Mouse (Mus musculus) adrenal gland (tissue): ENCODE results near the gene Tcea3.

Experiments
- intact Hi-C: fragments of 180-260 bp; cut with DNase I; formaldehyde crosslinking; loops from one replicate; pipeline ENCODE4 v1.15.1; 2025

Tcea3 gene

GRCm38 (mm10) chr4:136238669-136239068 lies 8.9 kb upstream of the Tcea3 start:
- intact Hi-C loops = loop anchor here (1.0 kb wide), 1 partner anchor 36 kb away; no protein-coding TSS in a partner anchor

- intact Hi-C loops = loop anchor here (1.0 kb wide), 1 partner anchor 37 kb away; no protein-coding TSS in a partner anchor
These were observed 8.4 kb upstream of the Tcea3 start for GRCm38 (mm10) chr4:136239111-136239510.

- intact Hi-C loops = loop anchor here (1.0 kb wide), 1 partner anchor 37 kb away; no protein-coding TSS in a partner anchor
These were observed 7.9 kb upstream of the Tcea3 start for GRCm38 (mm10) chr4:136239622-136240021.

GRCm38 (mm10) chr4:136240123-136240522 lies 7.4 kb upstream of the Tcea3 start:
- intact Hi-C loops = no loop called here

GRCm38 (mm10) chr4:136240955-136241354 lies 6.6 kb upstream of the Tcea3 start:
- intact Hi-C loops = no loop called here

GRCm38 (mm10) chr4:136242065-136242703 lies 5.3 kb upstream of the Tcea3 start:
- intact Hi-C loops = no loop called here

- intact Hi-C loops = no loop called here
These were observed 4.8 kb upstream of the Tcea3 start for GRCm38 (mm10) chr4:136242728-136243127.

GRCm38 (mm10) chr4:136244208-136244607 lies 3.3 kb upstream of the Tcea3 start:
- intact Hi-C loops = no loop called here

- intact Hi-C loops = no loop called here
These were observed 1.8 kb upstream of the Tcea3 start for GRCm38 (mm10) chr4:136245681-136246080.

- intact Hi-C loops = no loop called here
These were observed 960 bp upstream of the Tcea3 start for GRCm38 (mm10) chr4:136246568-136246969.

- intact Hi-C loops = no loop called here
These were observed 172 bp upstream of the Tcea3 start for GRCm38 (mm10) chr4:136247386-136247728.

- intact Hi-C loops = no loop called here
These were observed 1.2 kb downstream of the Tcea3 start for GRCm38 (mm10) chr4:136248464-136249331.

- intact Hi-C loops = no loop called here
These were observed 1.8 kb downstream of the Tcea3 start for GRCm38 (mm10) chr4:136249332-136249647.

- intact Hi-C loops = no loop called here
These were observed 2.3 kb downstream of the Tcea3 start for GRCm38 (mm10) chr4:136249780-136250179.

- intact Hi-C loops = loop anchor here (5.0 kb wide), 1 partner anchor 66 kb away; no protein-coding TSS in a partner anchor
These were observed 8.4 kb downstream of the Tcea3 start for GRCm38 (mm10) chr4:136255919-136256318.

- intact Hi-C loops = loop anchor here (5.0 kb wide), 1 partner anchor 66 kb away; no protein-coding TSS in a partner anchor
These were observed 9.2 kb downstream of the Tcea3 start for GRCm38 (mm10) chr4:136256696-136257095.

GRCm38 (mm10) chr4:136259916-136260315 lies 12.4 kb downstream of the Tcea3 start:
- intact Hi-C loops = loop anchor here (5.0 kb wide), 1 partner anchor 62 kb away; no protein-coding TSS in a partner anchor

GRCm38 (mm10) chr4:136260491-136261180 lies 13.1 kb downstream of the Tcea3 start:
- intact Hi-C loops = no loop called here

GRCm38 (mm10) chr4:136261912-136262311 lies 14.4 kb downstream of the Tcea3 start:
- intact Hi-C loops = no loop called here

GRCm38 (mm10) chr4:136263555-136263954 lies 16.0 kb downstream of the Tcea3 start:
- intact Hi-C loops = no loop called here

- intact Hi-C loops = no loop called here
These were observed 19.3 kb downstream of the Tcea3 start for GRCm38 (mm10) chr4:136266716-136267343.
